Mouse (Mus musculus) left cerebral cortex, adult 11 months (tissue): ENCODE measurements around the gene Loxl4.

Source experiments
- DNase-seq: peaks from one replicate; pipeline ENCODE4 v3.0.0; 2022; ENCODE audit warnings: low spot score

Gene Loxl4

GRCm38 (mm10) chr19:42609716-42610115, 2.9 kb downstream of the Loxl4 start:
- DNase-seq, result no peak

- DNase-seq, result no peak
Measured at GRCm38 (mm10) chr19:42608082-42608481, 4.5 kb downstream of the Loxl4 start.

- no peak for DNase-seq
Measured at GRCm38 (mm10) chr19:42602576-42602975, 10.0 kb downstream of the Loxl4 start.

- no peak for DNase-seq
Measured at GRCm38 (mm10) chr19:42602041-42602440, 10.6 kb downstream of the Loxl4 start.

- no peak for DNase-seq
Measured at GRCm38 (mm10) chr19:42601445-42601844, 11.2 kb downstream of the Loxl4 start.

GRCm38 (mm10) chr19:42600591-42600990, 12.0 kb downstream of the Loxl4 start:
- no peak for DNase-seq

GRCm38 (mm10) chr19:42599891-42600290, 12.7 kb downstream of the Loxl4 start:
- no peak for DNase-seq

GRCm38 (mm10) chr19:42597896-42598295, 14.7 kb downstream of the Loxl4 start:
- DNase-seq, result no peak

- DNase-seq, result no peak
Measured at GRCm38 (mm10) chr19:42597286-42597685, 15.3 kb downstream of the Loxl4 start.

GRCm38 (mm10) chr19:42595066-42595465, 17.5 kb downstream of the Loxl4 start:
- DNase-seq, result no peak

- no peak for DNase-seq
Measured at GRCm38 (mm10) chr19:42593456-42593855, 19.2 kb downstream of the Loxl4 start.

GRCm38 (mm10) chr19:42591534-42591933, 21.1 kb downstream of the Loxl4 start:
- DNase-seq, result no peak

- no peak for DNase-seq
Measured at GRCm38 (mm10) chr19:42589246-42589645, 23.4 kb downstream of the Loxl4 start.

- no peak for DNase-seq
Measured at GRCm38 (mm10) chr19:42587704-42588103, 24.9 kb downstream of the Loxl4 start.

GRCm38 (mm10) chr19:42584188-42584587, 28.4 kb downstream of the Loxl4 start:
- DNase-seq, result no peak

GRCm38 (mm10) chr19:42583677-42584076, 28.9 kb downstream of the Loxl4 start:
- no peak for DNase-seq

- no peak for DNase-seq
Measured at GRCm38 (mm10) chr19:42582811-42583370, 29.7 kb downstream of the Loxl4 start.

GRCm38 (mm10) chr19:42580701-42581100, 31.9 kb downstream of the Loxl4 start:
- no peak for DNase-seq

- DNase-seq, result no peak
Measured at GRCm38 (mm10) chr19:42578631-42579030, 34.0 kb downstream of the Loxl4 start.

GRCm38 (mm10) chr19:42576856-42577255, 35.8 kb downstream of the Loxl4 start:
- DNase-seq, result no peak

- DNase-seq, result no peak
Measured at GRCm38 (mm10) chr19:42575317-42575716, 37.3 kb downstream of the Loxl4 start.

GRCm38 (mm10) chr19:42571291-42571690, 41.3 kb downstream of the Loxl4 start:
- no peak for DNase-seq

GRCm38 (mm10) chr19:42569076-42569475, 43.5 kb downstream of the Loxl4 start:
- DNase-seq, result no peak

- DNase-seq, result no peak
Measured at GRCm38 (mm10) chr19:42567020-42567419, 45.6 kb downstream of the Loxl4 start.
